ENCODE assay signal across 16 mouse cellular contexts in the genomic region with DNA sequence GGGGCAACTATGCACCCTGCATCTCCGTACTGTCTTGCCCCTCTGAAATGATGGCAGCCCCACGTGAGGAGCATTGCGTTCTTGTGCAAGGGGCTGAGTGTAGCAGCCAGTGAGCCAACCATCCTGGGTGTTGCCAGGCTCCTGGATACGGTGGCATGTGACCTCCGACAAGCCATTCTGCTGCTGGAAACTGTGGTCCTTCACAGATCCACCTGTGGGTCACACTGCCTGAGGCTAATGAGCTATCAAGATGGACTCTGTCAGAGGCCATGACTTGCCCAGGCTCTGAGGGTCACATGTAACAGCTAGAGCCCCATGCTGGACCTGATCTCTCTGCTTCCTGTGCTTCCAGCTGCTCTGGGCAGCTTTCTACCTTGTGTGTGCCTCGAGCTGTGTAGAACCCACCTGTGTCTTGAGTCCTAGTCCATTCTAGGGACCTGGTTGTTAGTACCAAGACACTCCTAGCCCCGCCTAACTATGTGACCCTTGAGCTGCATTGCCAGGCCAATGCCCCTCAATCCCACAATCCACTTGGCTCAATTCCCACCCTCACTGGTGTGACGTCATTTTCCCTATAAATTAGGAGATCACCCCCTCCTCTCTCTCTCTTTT. TPM values are rescaled to one million over a fixed set of nuclear protein-coding genes. Genes with fewer than 3 reads are reported as not detected.
DNase-seq lines count a peak whose midpoint lies in the region; ATAC-seq and TF ChIP-seq lines count a peak whose summit lies in the region.
"Had no signal": no experiment of that assay in that cellular context is flagged by ENCODE, and none has a peak within 500 bp of the region (broad histone marks: within the 10 kb centered on the region; RNA-seq: fewer than 3 reads in every experiment).

No protein-coding gene starts in this region.

- H3K27ac ChIP-seq in heart, embryonic 12.5 days (ENCODE audit: poor library complexity, severe bottlenecking) = no peak overlapping the region
- H3K27ac ChIP-seq in forebrain, embryonic 14.5 days (ENCODE audit: low read depth, low read length) = no peak overlapping the region
- H3K27ac ChIP-seq in liver, embryonic 15.5 days (replicated peaks) = no peak overlapping the region
- no peak overlapping the region for H3K27ac ChIP-seq in midbrain, postnatal 0 days (ENCODE audit: low read depth, low read length)
- no peak overlapping the region for H3K27ac ChIP-seq in thymus, adult 2 months (ENCODE audit: control insufficient read depth, insufficient read depth, low read length)
- H3K27ac ChIP-seq: embryonic facial prominence, embryonic 15.5 days had no signal

- peaks cover 6% of the 10 kb centered on the region for H3K4me1 ChIP-seq in heart, embryonic 12.5 days (replicated peaks)
- peaks cover 9% of the 10 kb centered on the region for H3K4me1 ChIP-seq in forebrain, embryonic 14.5 days (ENCODE audit: control insufficient read depth, insufficient read depth, low read length)
- peaks cover 29% of the 10 kb centered on the region for H3K4me1 ChIP-seq in liver, embryonic 15.5 days (replicated peaks)
- H3K4me1 ChIP-seq in midbrain, postnatal 0 days (ENCODE audit: insufficient read depth, low read length) = 0 out of 2 replicates have a peak, but pooled peaks cover 7% of the 10 kb centered on the region
- peaks cover 15% of the 10 kb centered on the region for H3K4me1 ChIP-seq in thymus, adult 2 months (replicated peaks; ENCODE audit: control insufficient read depth, insufficient read depth, low read length)

- no peak for TF ChIP-seq CTCF in midbrain, postnatal 0 days (IDR thresholded peaks at IDR 0.05)
- TF ChIP-seq CTCF in thymus, adult 2 months (IDR thresholded peaks at IDR 0.05; ENCODE audit: borderline replicate concordance, control insufficient read depth, extremely low read depth, insufficient read depth, low read length, poor library complexity) = no peak

- H3K27me3 ChIP-seq in heart, embryonic 12.5 days (replicated peaks) = peaks cover 41% of the 10 kb centered on the region
- H3K27me3 ChIP-seq in forebrain, embryonic 14.5 days (replicated peaks; ENCODE audit: control insufficient read depth, insufficient read depth, low read length) = no peaks in the 10 kb centered on the region
- H3K27me3 ChIP-seq in liver, embryonic 15.5 days = peaks cover 26% of the 10 kb centered on the region
- H3K27me3 ChIP-seq in midbrain, postnatal 0 days (ENCODE audit: insufficient read depth, low read length) = no peaks in the 10 kb centered on the region
- no peaks in the 10 kb centered on the region for H3K27me3 ChIP-seq in thymus, adult 2 months (ENCODE audit: control insufficient read depth, insufficient read depth, low read length)

- no peak overlapping the region for H3K9ac ChIP-seq in heart, embryonic 12.5 days
- no peak overlapping the region for H3K9ac ChIP-seq in forebrain, embryonic 14.5 days (ENCODE audit: low read length)
- H3K9ac ChIP-seq in liver, embryonic 15.5 days = no peak overlapping the region
- H3K9ac ChIP-seq in midbrain, postnatal 0 days (replicated peaks; ENCODE audit: low read length, poor library complexity, severe bottlenecking) = no peak overlapping the region; the same call in 1 of the 2 replicates
- H3K9ac ChIP-seq: embryonic facial prominence, embryonic 15.5 days had no signal

- H3K9me3 ChIP-seq in heart, embryonic 12.5 days (replicated peaks) = no peaks in the 10 kb centered on the region
- no peaks in the 10 kb centered on the region for H3K9me3 ChIP-seq in forebrain, embryonic 14.5 days (replicated peaks; ENCODE audit: control insufficient read depth, low read length)
- H3K9me3 ChIP-seq in liver, embryonic 15.5 days (replicated peaks) = no peaks in the 10 kb centered on the region
- no peaks in the 10 kb centered on the region for H3K9me3 ChIP-seq in midbrain, postnatal 0 days (ENCODE audit: low read length)
- H3K9me3 ChIP-seq: embryonic facial prominence, embryonic 15.5 days had no signal

- no peak overlapping the region for H3K4me2 ChIP-seq in heart, embryonic 12.5 days
- peak overlapping the region; percentile 32; the same call in 1 of the 2 replicates for H3K4me2 ChIP-seq in forebrain, embryonic 14.5 days (ENCODE audit: low read length)
- peak overlapping the region; percentile 31 for H3K4me2 ChIP-seq in liver, embryonic 15.5 days
- H3K4me2 ChIP-seq in midbrain, postnatal 0 days (ENCODE audit: low read depth, low read length, poor library complexity, severe bottlenecking) = peak overlapping the region; percentile 28
- H3K4me2 ChIP-seq: embryonic facial prominence, embryonic 15.5 days had no signal

- H3K4me3 ChIP-seq in heart, embryonic 12.5 days = no peak overlapping the region
- no peak overlapping the region for H3K4me3 ChIP-seq in forebrain, embryonic 14.5 days (ENCODE audit: low read depth, low read length)
- no peak overlapping the region for H3K4me3 ChIP-seq in liver, embryonic 15.5 days (replicated peaks)
- H3K4me3 ChIP-seq in midbrain, postnatal 0 days (ENCODE audit: low read depth, low read length) = 0 out of 2 replicates have a peak overlapping the region, but pooled peaks have one; percentile 6
- H3K4me3 ChIP-seq in thymus, adult 2 months (ENCODE audit: control insufficient read depth, insufficient read depth, low read length) = no peak overlapping the region
- H3K4me3 ChIP-seq: embryonic facial prominence, embryonic 15.5 days had no signal

- no peak for DNase-seq in heart, postnatal 14 days
- DNase-seq in forebrain, embryonic 14.5 days (ENCODE audit: low spot score) = no peak
- no peak for DNase-seq in midbrain, postnatal 0 days (ENCODE audit: low spot score)
- DNase-seq in kidney, postnatal 36 days = no peak
- DNase-seq in spleen, postnatal 10 days (ENCODE audit: low spot score in 2 of 2) = no peak
- DNase-seq in thymus, adult 2 months = no peak
- DNase-seq: adrenal gland, adult 2 months; kidney, adult 2 months; layer of hippocampus, adult 9-11 months had no signal

- intact Hi-C loops in heart, postnatal 14 days (cut with DNase I) = no loop called here

- 66% methylated on average over 8 of the region's 8 CpGs for WGBS in heart, embryonic 12.5 days
- WGBS in forebrain, embryonic 14.5 days = 84% methylated on average over 8 of the region's 8 CpGs
- WGBS in liver, embryonic 15.5 days (ENCODE audit: insufficient replicate concordance) = 50% methylated on average over 8 of the region's 8 CpGs
- WGBS in midbrain, postnatal 0 days = 74% methylated on average over 8 of the region's 8 CpGs
- WGBS in thymus, adult 2 months = 90% methylated on average over 8 of the region's 8 CpGs

- no peaks in the 10 kb centered on the region for H3K36me3 ChIP-seq in heart, embryonic 12.5 days
- peaks cover 55% of the 10 kb centered on the region for H3K36me3 ChIP-seq in forebrain, embryonic 14.5 days (ENCODE audit: control insufficient read depth, insufficient read depth, low read length)
- no peaks in the 10 kb centered on the region for H3K36me3 ChIP-seq in liver, embryonic 15.5 days (replicated peaks)
- peaks cover 21% of the 10 kb centered on the region for H3K36me3 ChIP-seq in midbrain, postnatal 0 days (ENCODE audit: insufficient read depth, low read length)
- H3K36me3 ChIP-seq in thymus, adult 2 months (ENCODE audit: control insufficient read depth, insufficient read depth, low read length) = no peaks in the 10 kb centered on the region
- H3K36me3 ChIP-seq: embryonic facial prominence, embryonic 15.5 days had no signal

- ATAC-seq in heart, embryonic 12.5 days (ENCODE audit: insufficient number of reproducible peaks, low FRiP score) = 0 out of 2 replicates have a peak, but pooled peaks have one; percentile 26
- no peak for ATAC-seq in forebrain, embryonic 14.5 days
- ATAC-seq in liver, embryonic 15.5 days (ENCODE audit: insufficient read depth) = peak; percentile 23; the same call in 1 of the 2 replicates
- ATAC-seq in midbrain, postnatal 0 days (ENCODE audit: low FRiP score) = no peak
- ATAC-seq: lung, postnatal 0 days had no signal

- no peak for TF ChIP-seq POLR2A in thymus, adult 2 months (IDR thresholded peaks at IDR 0.05; ENCODE audit: control insufficient read depth, extremely low read depth, insufficient read depth, low read length, poor library complexity)

RNA-seq across cellular contexts. Expression of gene Tubb3, which starts 5.8 kb away (rescaled TPM):
- 7.6 and 9.1 TPM in 2 replicates for polyA plus RNA-seq in heart, embryonic 12.5 days (2016; fragmentation: Nextera tagmentation; extraction: Ambion mirVana)
- under 1 TPM; 0.61 to 0.67 TPM for total RNA-seq in heart, postnatal 14 days (2021)
- 1,786 and 1,955 TPM in 2 replicates for polyA plus RNA-seq in forebrain, embryonic 14.5 days (2014; fragmentation: Nextera tagmentation; extraction: Ambion mirVana)
- 0.67 and 0.99 TPM in 2 replicates for polyA plus RNA-seq in liver, embryonic 15.5 days (2015; fragmentation: Nextera tagmentation; extraction: Ambion mirVana)
- total RNA-seq in midbrain, postnatal 0 days (2014; rRNA removed) = 3,827 and 3,963 TPM in 2 replicates
- polyA plus RNA-seq in midbrain, postnatal 0 days (2015; fragmentation: Nextera tagmentation; extraction: Ambion mirVana) = 1,921 and 2,058 TPM in 2 replicates
- polyA plus RNA-seq in thymus, adult 2 months (2012; rRNA removed) = 19.4 and 31.5 TPM in 2 replicates
- total RNA-seq: neutrophil, adult 5-6 weeks had no signal

RNA-seq across cellular contexts. Expression of gene Def8, which starts 6.3 kb away (rescaled TPM):
- 34.7 and 36.0 TPM in 2 replicates for polyA plus RNA-seq in heart, embryonic 12.5 days (2016; fragmentation: Nextera tagmentation; extraction: Ambion mirVana)
- total RNA-seq in heart, postnatal 14 days (2021) = 10 to 100 TPM; 45.8 to 50.8 TPM
- 44.3 and 48.4 TPM in 2 replicates for polyA plus RNA-seq in forebrain, embryonic 14.5 days (2014; fragmentation: Nextera tagmentation; extraction: Ambion mirVana)
- polyA plus RNA-seq in liver, embryonic 15.5 days (2015; fragmentation: Nextera tagmentation; extraction: Ambion mirVana) = 11.7 and 11.9 TPM in 2 replicates
- 47.6 and 49.4 TPM in 2 replicates for total RNA-seq in midbrain, postnatal 0 days (2014; rRNA removed)
- 36.4 and 39.4 TPM in 2 replicates for polyA plus RNA-seq in midbrain, postnatal 0 days (2015; fragmentation: Nextera tagmentation; extraction: Ambion mirVana)
- polyA plus RNA-seq in thymus, adult 2 months (2012; rRNA removed) = 31.1 and 32.6 TPM in 2 replicates

RNA-seq across cellular contexts. Expression of gene Mc1r, which starts 10.1 kb away (rescaled TPM):
- polyA plus RNA-seq in heart, embryonic 12.5 days (2016; fragmentation: Nextera tagmentation; extraction: Ambion mirVana) = not detected in 2 replicates
- total RNA-seq in heart, postnatal 14 days (2021) = not detected
- 0.11 TPM in 1 of 2 replicates, not detected in the other for polyA plus RNA-seq in forebrain, embryonic 14.5 days (2014; fragmentation: Nextera tagmentation; extraction: Ambion mirVana)
- polyA plus RNA-seq in liver, embryonic 15.5 days (2015; fragmentation: Nextera tagmentation; extraction: Ambion mirVana) = not detected in 2 replicates
- 0.22 TPM in 1 of 2 replicates, not detected in the other for total RNA-seq in midbrain, postnatal 0 days (2014; rRNA removed)
- polyA plus RNA-seq in midbrain, postnatal 0 days (2015; fragmentation: Nextera tagmentation; extraction: Ambion mirVana) = 0.09 TPM in 1 of 2 replicates, not detected in the other
- 0.34 and 0.46 TPM in 2 replicates for polyA plus RNA-seq in thymus, adult 2 months (2012; rRNA removed)
- total RNA-seq: adrenal gland, adult 2 months; common myeloid progenitor, adult 5-6 weeks; neutrophil, adult 5-6 weeks had no signal
- polyA plus RNA-seq: adrenal gland, adult 2 months; kidney, adult 2 months; limb, embryonic 11.5 days; lung, postnatal 0 days had no signal

RNA-seq across cellular contexts. Expression of gene Tcf25, which starts 43.5 kb away (rescaled TPM):
- polyA plus RNA-seq in heart, embryonic 12.5 days (2016; fragmentation: Nextera tagmentation; extraction: Ambion mirVana) = 172 TPM in 2 replicates
- total RNA-seq in heart, postnatal 14 days (2021) = 100 to 1,000 TPM; 136 to 149 TPM
- 181 and 203 TPM in 2 replicates for polyA plus RNA-seq in forebrain, embryonic 14.5 days (2014; fragmentation: Nextera tagmentation; extraction: Ambion mirVana)
- polyA plus RNA-seq in liver, embryonic 15.5 days (2015; fragmentation: Nextera tagmentation; extraction: Ambion mirVana) = 50.6 and 54.5 TPM in 2 replicates
- 538 and 541 TPM in 2 replicates for total RNA-seq in midbrain, postnatal 0 days (2014; rRNA removed)
- polyA plus RNA-seq in midbrain, postnatal 0 days (2015; fragmentation: Nextera tagmentation; extraction: Ambion mirVana) = 413 and 416 TPM in 2 replicates
- polyA plus RNA-seq in thymus, adult 2 months (2012; rRNA removed) = 256 and 261 TPM in 2 replicates

Comparison
In these comparisons a context has a peak if more than half of its experiments do, and no peak if none do; other contexts are left out.
1. ATAC-seq: peak in heart, embryonic 12.5 days (single experiment) and liver, embryonic 15.5 days (single experiment); none in forebrain, embryonic 14.5 days (single experiment) and midbrain, postnatal 0 days (single experiment).
2. RNA of gene Tubb3, which starts 5.8 kb away (polyA plus RNA-seq): 1,921 to 2,058 TPM in midbrain, postnatal 0 days and 1,786 to 1,955 TPM in forebrain, embryonic 14.5 days; 19.4 to 31.5 TPM in thymus, adult 2 months, 7.6 to 9.1 TPM in heart, embryonic 12.5 days and 0.67 to 0.99 TPM in liver, embryonic 15.5 days; every median in the first group is over 10 times any median in the second.